Mouse (Mus musculus) macrophage (primary cell): ENCODE results near the gene Tex2. TPM values are rescaled to one million over a fixed set of nuclear protein-coding genes. Genes with fewer than 3 reads are reported as not detected.
A peak's percentile ranks its signal among the peaks of the same experiment; 100 is the strongest.

Experiments
- H3K27ac ChIP-seq: fragments of 350-480 bp; formaldehyde crosslinking; 2 replicates; pipeline ENCODE4 v1.9.0; 2021
- H3K36me3 ChIP-seq: fragments of 350-480 bp; formaldehyde crosslinking; 2 replicates; pipeline ENCODE4 v1.9.0; 2021; ENCODE audit errors: inconsistent target
- H3K4me3 ChIP-seq: fragments of 350-480 bp; formaldehyde crosslinking; 2 replicates; pipeline ENCODE4 v1.9.0; 2021; ENCODE audit errors: inconsistent target
- H3K79me2 ChIP-seq: fragments of 350-480 bp; formaldehyde crosslinking; 2 replicates; pipeline ENCODE4 v1.9.0; 2021; ENCODE audit errors: inconsistent target
- WGBS: methylation state at CpG from one replicate; pipeline ENCODE4 v1.1.7; 2026; ENCODE audit warnings: inconsistent platforms; ENCODE audit not compliant: missing documents; 5-methylcytosine and 5-hydroxymethylcytosine counted together
- polyA plus RNA-seq: library from polyadenylated mRNA; stranded (reverse); fragments of 250-400 nt; gene quantifications from 3 replicates; pipeline ENCODE4 v1.2.4, GENCODE M21; 2018; ENCODE audit warnings: inconsistent platforms

Tex2 gene
- polyA plus RNA-seq, 1 experiment from 2014 or later: 36.4 TPM

DNA sequence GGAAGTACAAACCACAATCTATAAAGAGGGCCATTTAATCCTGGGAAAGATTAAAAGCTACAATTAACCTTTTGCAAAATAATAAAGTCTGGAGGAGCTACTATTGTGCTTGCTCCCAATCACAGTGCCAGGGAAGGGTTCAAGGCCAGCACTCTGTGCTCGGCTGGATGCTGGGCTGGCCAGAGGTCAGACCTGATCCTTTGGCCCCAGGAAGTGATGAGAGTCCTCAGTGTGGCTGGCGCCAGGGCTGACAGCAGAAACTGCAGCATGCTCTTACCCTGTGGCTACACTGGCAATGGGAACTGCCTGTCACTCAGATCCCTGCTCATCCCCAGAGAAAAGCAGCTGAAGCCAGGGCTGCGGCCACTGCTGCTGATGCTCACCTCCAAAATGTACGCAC lies 55.2 kb downstream of the Tex2 start:
- H3K4me3 ChIP-seq: no peak overlapping the region
- peaks cover 85% of the 10 kb centered on the region for H3K79me2 ChIP-seq
- H3K36me3 ChIP-seq: no peaks in the 10 kb centered on the region
- no peak overlapping the region for H3K27ac ChIP-seq
- WGBS: 87% methylated on average over 4 of the region's 4 CpGs

DNA sequence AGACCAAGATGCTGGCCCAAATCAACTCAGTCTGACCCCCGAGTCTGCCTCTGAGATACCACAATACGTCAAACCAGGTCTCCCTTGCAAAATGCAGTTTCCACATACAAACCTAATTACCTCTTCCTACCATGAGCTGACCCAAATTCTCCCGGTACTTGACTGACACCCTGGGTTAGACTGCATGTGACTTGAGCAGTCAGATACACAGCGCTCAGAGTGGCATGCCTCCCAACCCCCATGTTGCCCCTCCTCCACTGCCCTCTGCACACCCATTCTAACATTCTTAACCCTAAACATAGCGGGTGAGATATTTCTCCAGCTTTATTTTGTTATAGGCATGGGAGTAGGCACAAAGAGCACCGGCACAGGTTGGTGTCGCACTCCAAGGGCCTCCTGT lies 55.8 kb downstream of the Tex2 start:
- H3K36me3 ChIP-seq: no peaks in the 10 kb centered on the region
- 90% methylated on average over 7 of the region's 7 CpGs for WGBS
- H3K4me3 ChIP-seq: no peak overlapping the region
- peaks cover 88% of the 10 kb centered on the region for H3K79me2 ChIP-seq
- no peak overlapping the region for H3K27ac ChIP-seq

DNA sequence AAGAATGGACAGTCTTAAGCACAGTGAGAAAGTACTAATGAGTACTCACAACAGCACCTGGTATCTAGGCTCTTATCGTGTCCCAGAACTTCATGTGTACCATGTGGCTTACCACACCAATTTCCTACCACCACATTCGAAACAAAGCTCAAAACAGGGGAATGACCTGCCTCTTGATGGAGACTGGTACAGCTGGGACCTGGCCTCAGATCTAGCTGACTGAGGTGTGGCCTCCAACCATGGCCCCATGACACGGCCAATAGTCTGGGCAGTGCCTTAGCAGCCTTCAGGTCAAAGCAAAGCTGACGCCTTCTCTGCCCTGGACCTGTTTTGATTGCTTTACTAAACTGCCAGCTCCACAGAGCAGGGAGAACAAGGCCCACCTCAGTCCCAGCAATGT lies 56.5 kb downstream of the Tex2 start:
- 42% methylated on average over 4 of the region's 4 CpGs for WGBS
- Histone ChIP-seq H3K4me3 (no peak overlapping the region), H3K79me2 (peaks cover 91% of the 10 kb centered on the region), H3K27ac (no peak overlapping the region), H3K36me3 (no peaks in the 10 kb centered on the region)

DNA sequence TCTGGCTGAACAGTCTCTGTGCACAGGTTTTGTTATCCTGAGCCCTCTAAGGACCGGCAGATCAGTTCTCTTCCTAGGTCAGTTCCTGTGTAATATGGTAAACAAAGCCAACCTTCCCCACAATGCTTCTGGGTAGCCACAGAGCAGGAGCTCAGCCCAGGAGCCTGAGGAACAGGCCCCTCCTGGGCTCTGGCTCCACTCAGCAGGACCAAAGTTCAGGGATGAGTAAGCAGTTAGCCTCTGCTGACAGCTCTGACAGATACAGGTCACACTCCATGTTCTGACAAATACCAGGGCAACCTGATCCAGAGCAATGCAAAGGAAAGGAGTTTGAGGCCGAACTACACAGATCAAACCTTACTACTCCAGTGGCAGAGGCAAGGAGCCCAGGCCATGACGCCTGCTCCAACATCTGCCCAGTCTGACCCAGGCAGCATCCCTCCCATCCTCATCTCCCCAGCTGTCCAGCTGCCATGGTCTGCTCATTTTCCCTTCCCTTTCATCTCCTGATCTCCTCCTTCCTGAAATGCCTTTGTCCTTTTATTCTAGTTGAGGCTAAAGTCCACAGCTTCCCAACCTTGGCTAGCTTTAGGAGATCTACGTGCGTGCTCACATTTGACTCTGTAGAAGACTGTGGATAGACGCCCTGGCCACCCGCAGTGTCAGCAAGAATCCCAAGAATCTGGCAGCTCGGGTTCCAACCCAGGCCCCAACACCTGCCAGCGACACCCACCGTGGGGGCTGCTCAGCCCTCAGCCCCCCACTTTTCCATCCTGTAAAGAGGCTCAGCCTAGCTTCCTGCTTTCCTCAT lies 57.2 kb downstream of the Tex2 start:
- Histone ChIP-seq H3K27ac (peak overlapping the region; percentile 17; the same call in 1 of the 2 replicates), H3K4me3 (no peak overlapping the region), H3K36me3 (no peaks in the 10 kb centered on the region), H3K79me2 (peaks cover 89% of the 10 kb centered on the region)
- WGBS: 69% methylated on average over 10 of the region's 10 CpGs

DNA sequence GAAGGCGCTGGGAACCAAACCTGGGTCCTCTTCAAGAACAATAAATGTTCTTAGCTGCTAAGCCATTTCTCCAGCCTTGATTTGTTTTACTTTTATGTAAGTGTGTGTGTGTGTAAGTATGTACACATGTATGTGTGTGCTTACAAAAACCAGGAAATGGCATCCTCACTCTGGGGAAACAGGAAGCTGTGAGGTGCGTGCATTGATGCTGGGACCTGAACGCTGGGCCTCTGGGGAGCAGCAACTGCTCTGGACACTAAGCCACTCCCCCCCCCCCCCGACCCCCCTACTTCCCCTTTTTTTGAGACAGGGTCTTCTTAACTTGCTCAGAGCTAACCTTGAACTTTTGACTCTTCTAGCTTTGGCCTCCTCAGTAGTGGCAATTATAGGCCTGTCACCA lies 62.8 kb downstream of the Tex2 start:
- Histone ChIP-seq H3K27ac (no peak overlapping the region), H3K36me3 (peaks cover 25% of the 10 kb centered on the region; the same call in 1 of the 2 replicates), H3K4me3 (no peak overlapping the region), H3K79me2 (peaks cover 39% of the 10 kb centered on the region; the same call in 1 of the 2 replicates)
- WGBS: 86% methylated on average over 3 of the region's 4 CpGs

DNA sequence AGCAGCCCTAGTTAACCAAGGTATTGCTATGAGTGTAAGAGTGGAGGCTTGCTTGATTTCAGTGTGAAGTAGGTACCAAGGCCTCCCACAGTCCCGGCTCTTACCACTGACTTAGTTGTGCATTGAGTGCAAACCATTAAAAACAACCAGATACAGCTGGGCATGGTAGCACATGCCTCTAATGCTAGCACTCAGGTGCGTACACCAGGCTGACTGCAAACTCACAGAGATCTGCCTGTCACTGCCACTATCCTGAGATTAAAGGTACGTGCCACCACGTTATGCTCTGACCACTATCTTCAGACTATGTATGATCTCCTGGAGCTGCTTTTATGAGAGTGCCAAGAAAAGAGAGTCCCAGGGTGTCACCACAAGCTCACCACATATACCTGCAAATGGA lies 67.1 kb downstream of the Tex2 start:
- Histone ChIP-seq H3K36me3 (peaks cover 43% of the 10 kb centered on the region), H3K4me3 (no peak overlapping the region), H3K79me2 (no peaks in the 10 kb centered on the region; the same call in 1 of the 2 replicates), H3K27ac (no peak overlapping the region)
- WGBS: 100% methylated on average over 4 of the region's 4 CpGs

DNA sequence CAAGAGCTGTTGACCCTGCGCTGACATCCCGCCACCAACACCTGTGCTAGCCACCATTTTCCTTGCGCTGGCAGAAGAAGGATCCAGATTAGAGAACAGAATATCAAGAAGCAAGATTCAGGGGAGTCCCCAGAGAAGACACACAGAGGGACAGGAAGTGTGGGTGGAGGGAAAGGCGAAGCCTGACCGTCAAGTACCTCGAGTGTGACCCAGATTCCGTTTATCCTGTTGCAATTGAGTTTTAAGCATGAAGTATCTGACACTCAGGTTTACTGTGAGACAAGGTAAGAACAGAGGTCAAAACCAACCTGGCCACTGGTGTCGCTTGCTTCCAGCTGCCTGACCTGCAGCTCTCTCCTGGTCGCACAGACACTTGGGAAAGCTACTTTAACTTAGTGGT lies 68.3 kb downstream of the Tex2 start:
- Histone ChIP-seq H3K36me3 (peaks cover 43% of the 10 kb centered on the region), H3K27ac (no peak overlapping the region), H3K4me3 (no peak overlapping the region), H3K79me2 (no peaks in the 10 kb centered on the region; the same call in 1 of the 2 replicates)
- WGBS: 75% methylated on average over 9 of the region's 9 CpGs

GRCm38 (mm10) chr11:106544133-106544532 lies 69.1 kb downstream of the Tex2 start:
- peaks cover 43% of the 10 kb centered on the region for H3K36me3 ChIP-seq
- H3K4me3 ChIP-seq: no peak overlapping the region
- WGBS: 93% methylated on average over 11 of the region's 11 CpGs
- H3K79me2 ChIP-seq: no peaks in the 10 kb centered on the region; the same call in 1 of the 2 replicates
- no peak overlapping the region for H3K27ac ChIP-seq

- Histone ChIP-seq H3K79me2 (peaks cover 4% of the 10 kb centered on the region; the same call in 1 of the 2 replicates), H3K27ac (no peak overlapping the region), H3K36me3 (peaks cover 43% of the 10 kb centered on the region), H3K4me3 (no peak overlapping the region)
- WGBS: 97% methylated on average over 13 of the region's 13 CpGs
Measured at GRCm38 (mm10) chr11:106543006-106543405, 70.2 kb downstream of the Tex2 start.

- no peak overlapping the region for H3K4me3 ChIP-seq
- peaks cover 38% of the 10 kb centered on the region for H3K36me3 ChIP-seq
- H3K79me2 ChIP-seq: peaks cover 6% of the 10 kb centered on the region; the same call in 1 of the 2 replicates
- H3K27ac ChIP-seq: 0 out of 2 replicates have a peak overlapping the region, but pooled peaks have one; percentile 1
Measured at GRCm38 (mm10) chr11:106542385-106542784, 70.8 kb downstream of the Tex2 start.

DNA sequence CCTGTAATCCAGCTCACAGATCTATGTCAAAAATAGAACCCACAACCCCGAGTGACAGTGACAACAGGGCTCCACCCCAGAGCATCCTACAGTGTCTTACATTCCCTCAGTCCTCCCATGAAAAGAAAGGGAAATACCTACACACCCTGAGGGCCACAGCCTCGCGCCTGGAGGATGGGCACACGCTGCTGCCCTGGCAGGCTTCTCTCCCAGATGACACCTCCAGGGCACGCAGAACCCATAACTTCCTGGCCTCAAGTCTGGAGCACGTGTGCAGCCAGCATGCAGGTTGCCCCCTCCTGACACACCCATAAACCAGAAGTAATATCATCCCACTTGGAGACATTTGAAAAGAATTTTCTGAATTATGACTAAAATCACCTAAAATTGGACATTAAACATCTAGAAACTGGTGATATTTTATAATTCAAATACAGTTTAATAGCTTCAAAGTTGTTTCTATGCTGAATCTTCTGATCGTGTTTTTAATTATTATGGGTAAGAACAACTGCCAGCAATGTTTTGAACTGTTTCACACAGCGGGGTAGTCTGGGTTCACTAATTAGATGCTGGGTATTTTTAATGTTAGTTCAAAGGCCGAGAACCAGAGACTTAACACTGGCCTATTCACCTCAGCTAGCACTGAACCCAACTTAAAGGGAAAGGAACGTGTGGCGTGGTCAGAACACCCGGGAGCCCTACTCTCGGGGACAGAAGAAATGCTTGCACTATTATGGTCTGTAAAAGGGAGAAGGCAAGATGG lies 72.5 kb downstream of the Tex2 start:
- WGBS: 39% methylated on average over 10 of the region's 13 CpGs
- peaks cover 21% of the 10 kb centered on the region for H3K36me3 ChIP-seq
- no peak overlapping the region for H3K27ac ChIP-seq
- H3K79me2 ChIP-seq: peaks cover 6% of the 10 kb centered on the region; the same call in 1 of the 2 replicates
- H3K4me3 ChIP-seq: no peak overlapping the region

DNA sequence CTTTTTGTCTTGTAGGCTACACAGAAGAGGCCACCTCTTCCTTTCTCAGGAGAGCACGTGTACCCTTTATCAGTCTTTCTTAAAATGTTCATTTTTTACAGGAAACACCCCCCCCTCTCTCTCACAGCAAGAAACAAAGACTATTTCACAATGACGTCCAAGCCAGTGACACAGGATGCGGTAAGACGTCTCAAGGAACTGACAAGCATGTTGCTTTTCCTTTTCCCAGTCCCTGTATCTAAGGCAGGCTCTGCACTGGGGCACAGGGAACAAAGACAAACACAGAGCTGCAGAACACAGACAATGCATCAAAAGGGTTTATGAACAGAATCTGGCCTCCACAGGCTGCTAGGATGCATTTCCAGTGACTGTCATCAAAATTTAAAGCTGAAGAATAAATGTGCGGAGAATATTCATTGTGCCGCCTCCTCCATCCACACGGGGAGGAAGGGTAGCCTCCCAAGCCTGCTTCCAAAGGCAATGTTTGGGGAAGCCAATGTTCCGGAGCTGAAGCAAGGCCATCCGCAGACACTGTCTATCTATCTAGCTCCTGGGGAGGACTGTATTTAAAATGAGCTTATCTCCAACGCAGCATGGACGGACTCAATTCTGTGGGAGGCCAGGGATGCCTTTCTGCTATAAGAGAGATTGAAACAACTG lies 76.8 kb downstream of the Tex2 start:
- 50% methylated on average over 11 of the region's 11 CpGs for WGBS
- no peak overlapping the region for H3K27ac ChIP-seq
- H3K79me2 ChIP-seq: peaks cover 6% of the 10 kb centered on the region; the same call in 1 of the 2 replicates
- H3K36me3 ChIP-seq: peaks cover 26% of the 10 kb centered on the region; the same call in 1 of the 2 replicates
- no peak overlapping the region for H3K4me3 ChIP-seq

DNA sequence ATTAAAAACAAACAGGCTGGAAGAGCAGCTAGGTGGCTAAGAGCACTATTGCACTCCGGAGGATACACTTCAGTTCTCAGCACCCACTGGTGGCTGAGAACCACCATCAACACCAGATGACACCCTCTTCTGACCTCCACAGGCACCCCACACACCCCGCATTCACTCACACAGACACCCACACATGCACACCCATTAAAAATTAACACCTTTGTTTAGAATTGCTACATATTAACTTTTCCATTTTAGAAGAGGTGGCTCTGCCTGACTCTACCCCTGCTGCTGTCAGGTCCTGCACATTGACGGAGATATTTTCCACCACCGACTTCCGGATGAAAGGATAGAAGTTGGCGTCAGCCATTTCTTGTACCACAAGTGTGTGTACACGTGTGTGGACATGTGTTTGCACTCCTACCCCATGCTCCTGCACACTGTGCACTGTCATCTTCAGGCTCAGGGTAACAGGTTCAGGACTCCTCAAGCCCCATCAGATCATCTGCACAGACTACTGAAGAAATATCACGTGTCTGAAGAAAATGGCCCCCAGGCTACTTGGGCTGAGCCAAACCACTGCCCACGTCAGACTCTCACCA lies 77.5 kb downstream of the Tex2 start:
- 75% methylated on average over 9 of the region's 9 CpGs for WGBS
- no peak overlapping the region for H3K27ac ChIP-seq

DNA sequence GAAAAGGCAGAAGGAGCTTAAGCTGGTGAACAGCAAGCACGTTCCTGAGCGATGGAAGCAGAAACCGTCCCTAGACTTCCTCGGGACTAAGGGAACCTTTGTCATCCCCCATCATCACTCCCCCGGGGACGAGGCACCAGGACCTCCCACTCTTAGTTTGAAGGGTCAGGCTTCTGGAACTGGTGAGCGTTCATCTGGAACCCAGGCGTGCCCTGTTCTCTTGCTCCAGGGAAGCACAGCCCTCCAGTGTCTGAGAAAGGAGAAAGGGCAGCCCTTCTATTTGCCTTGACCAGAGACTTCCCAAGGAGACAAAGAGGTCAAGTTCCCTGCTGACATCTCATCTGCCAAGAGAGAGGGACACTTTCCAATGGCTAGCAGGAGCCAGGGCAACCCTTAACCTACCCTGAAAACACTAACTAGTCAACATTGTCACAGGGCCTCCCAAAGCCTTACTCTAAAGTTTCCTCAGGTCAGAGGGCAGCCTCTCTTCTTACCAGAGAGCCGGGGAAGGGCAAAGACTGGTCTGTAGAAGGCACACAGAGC lies 80.9 kb downstream of the Tex2 start:
- Histone ChIP-seq H3K4me3 (no peak overlapping the region), H3K36me3 (peaks cover 39% of the 10 kb centered on the region; the same call in 1 of the 2 replicates), H3K79me2 (no peaks in the 10 kb centered on the region), H3K27ac (no peak overlapping the region)
- 93% methylated on average over 9 of the region's 9 CpGs for WGBS

More for the DNA sequence above, 77.5 kb downstream of the Tex2 start:
- Histone ChIP-seq H3K36me3 (peaks cover 28% of the 10 kb centered on the region; the same call in 1 of the 2 replicates), H3K4me3 (no peak overlapping the region), H3K79me2 (peaks cover 6% of the 10 kb centered on the region; the same call in 1 of the 2 replicates)
